22 mouse cellular contexts compared by ENCODE assay signal in the genomic region with DNA sequence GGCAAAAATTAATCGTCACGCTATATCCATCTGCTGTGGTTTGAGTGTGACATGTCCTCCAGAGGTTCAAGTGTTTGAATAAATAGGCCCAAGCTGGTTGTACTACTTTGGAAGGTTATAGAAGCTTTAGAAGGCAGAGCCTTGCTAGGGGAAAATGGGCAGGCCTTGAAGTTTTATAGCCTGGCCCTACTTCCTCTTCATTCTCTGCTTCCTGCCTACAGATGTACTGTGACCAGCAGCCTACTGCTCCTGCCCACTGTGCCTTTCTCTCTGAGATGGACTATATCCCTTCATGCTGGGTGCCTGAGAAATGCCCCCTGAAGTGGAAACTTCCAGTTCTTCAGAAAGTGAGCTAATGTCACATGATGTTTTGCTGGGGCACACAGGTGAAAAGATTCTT.
"Had no signal": no experiment of that assay in that cellular context is flagged by ENCODE, and none has a peak within 500 bp of the region (broad histone marks: within the 10 kb centered on the region; RNA-seq: fewer than 3 reads in every experiment).

No protein-coding gene starts in this region.

- H3K36me3 ChIP-seq: kidney, embryonic 15.5 days; limb, embryonic 10.5 days; limb, embryonic 13.5 days; liver, embryonic 12.5 days; liver, embryonic 15.5 days; neural tube, embryonic 12.5 days; neural tube, embryonic 15.5 days had no signal

- DNase-seq: kidney, adult 8-10 months; kidney, postnatal 10 days; kidney, postnatal 36 days; liver; lung, adult 2 months; lung, postnatal 14 days; lung, postnatal 4 days; midbrain, embryonic 14.5 days; right cerebral cortex, adult 18-20 months; right cerebral cortex, postnatal 14 days; right cerebral cortex, postnatal 4 days; spleen, adult 18-20 months; thymus, adult 18-20 months; thymus, postnatal 36 days had no signal

- H3K4me3 ChIP-seq: kidney, embryonic 15.5 days; limb, embryonic 10.5 days; limb, embryonic 13.5 days; liver, embryonic 12.5 days; liver, embryonic 15.5 days; neural tube, embryonic 12.5 days; neural tube, embryonic 15.5 days had no signal

- H3K27ac ChIP-seq: kidney, embryonic 15.5 days; limb, embryonic 10.5 days; limb, embryonic 13.5 days; liver, embryonic 12.5 days; liver, embryonic 15.5 days; neural tube, embryonic 12.5 days; neural tube, embryonic 15.5 days had no signal

- H3K27me3 ChIP-seq: kidney, embryonic 15.5 days; limb, embryonic 13.5 days; liver, embryonic 12.5 days; liver, embryonic 15.5 days; neural tube, embryonic 12.5 days; neural tube, embryonic 15.5 days had no signal

- ATAC-seq: liver, embryonic 12.5 days had no signal

- H3K9ac ChIP-seq: kidney, embryonic 15.5 days; limb, embryonic 13.5 days; liver, embryonic 12.5 days; liver, embryonic 15.5 days; neural tube, embryonic 12.5 days; neural tube, embryonic 15.5 days had no signal

- H3K9me3 ChIP-seq: kidney, embryonic 15.5 days; limb, embryonic 10.5 days; limb, embryonic 13.5 days; liver, embryonic 12.5 days; liver, embryonic 15.5 days; neural tube, embryonic 12.5 days; neural tube, embryonic 15.5 days had no signal

- H3K4me2 ChIP-seq: kidney, embryonic 15.5 days; limb, embryonic 13.5 days; liver, embryonic 12.5 days; liver, embryonic 15.5 days; midbrain, embryonic 11.5 days; neural tube, embryonic 12.5 days; neural tube, embryonic 15.5 days had no signal

- H3K4me1 ChIP-seq: kidney, embryonic 15.5 days; limb, embryonic 10.5 days; limb, embryonic 13.5 days; liver, embryonic 12.5 days; liver, embryonic 15.5 days; neural tube, embryonic 12.5 days; neural tube, embryonic 15.5 days had no signal
